Mouse (Mus musculus): ENCODE measurements at regions not wholly inside any gene's neighbourhood (a gene's known extent, or its start where the extent isn't known, plus 50 kb on each side); places are given as distances from the start of the nearest gene placed in this dataset.

DNA sequence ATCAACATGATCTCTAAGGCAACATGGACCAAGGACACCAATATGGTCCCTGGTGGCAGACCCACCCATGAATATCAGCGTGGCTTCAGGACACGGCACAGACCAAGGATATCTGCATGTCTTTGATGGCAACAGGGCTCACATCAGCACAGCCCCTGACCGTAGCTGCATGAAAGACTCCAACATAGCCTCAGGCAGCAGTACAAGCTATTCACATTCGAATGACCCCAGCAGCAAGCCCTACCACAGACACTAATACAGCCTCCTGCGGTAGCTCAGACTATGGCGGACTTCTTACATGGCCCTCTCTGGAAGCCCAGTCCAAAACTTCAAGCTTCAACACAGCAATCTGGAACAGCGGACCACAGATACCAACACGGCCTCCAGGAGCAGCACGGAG is 84.4 kb downstream of the Rbm43 start:
- no peak for TF ChIP-seq CTCF (IDR thresholded peaks at IDR 0.05; ENCODE audit: extremely low read depth, insufficient read depth, insufficient read length, insufficient replicate concordance)
- no peak for TF ChIP-seq POLR2A (IDR thresholded peaks at IDR 0.05; ENCODE audit: low read depth, low read length)
